Mouse (Mus musculus): ENCODE measurements around the gene Ano6.

The Ano6 gene

GRCm38 (mm10) chr15:95976156-95976876 is 185.7 kb downstream of the Ano6 start:
- no peak for DNase-seq (ENCODE audit: low spot score)

DNA sequence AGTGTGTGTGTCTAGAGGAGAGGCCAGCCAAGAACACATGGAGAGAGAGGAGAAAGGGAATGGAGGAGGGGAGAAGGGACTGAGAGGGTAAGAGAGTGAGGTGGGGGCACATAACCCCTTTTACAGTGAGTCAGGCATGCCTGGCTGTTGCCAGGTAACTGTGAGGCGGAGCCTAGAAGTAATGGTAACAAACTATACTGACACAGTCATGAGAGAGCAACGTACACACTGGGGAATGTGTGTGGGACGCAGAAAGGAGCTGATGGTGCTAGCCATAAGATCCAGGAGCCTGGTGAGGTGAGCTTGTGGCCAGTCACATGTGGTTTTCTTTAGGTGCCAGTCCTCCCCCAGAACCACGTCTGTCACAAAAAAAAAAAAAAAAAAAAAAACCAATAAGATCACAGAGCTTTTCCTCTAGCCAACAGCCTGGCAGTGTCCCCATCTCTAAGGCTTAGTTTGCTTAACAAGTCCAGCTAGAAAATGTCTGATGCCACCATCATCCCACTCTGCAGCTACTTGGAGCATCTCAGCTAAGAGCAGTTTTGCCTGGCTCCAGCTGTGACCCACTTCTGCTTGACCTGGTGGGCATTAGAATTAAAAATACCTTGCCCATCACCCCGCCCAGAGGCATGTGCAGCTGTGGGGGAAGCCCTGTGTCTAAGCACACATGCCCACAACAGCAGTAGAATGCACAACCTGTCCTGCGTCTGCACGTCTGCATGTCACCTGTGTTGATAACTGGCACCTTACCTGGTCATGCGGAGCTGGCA is 186.7 kb downstream of the Ano6 start:
- no peak for DNase-seq (ENCODE audit: low spot score)

GRCm38 (mm10) chr15:95977939-95978252 is 187.3 kb downstream of the Ano6 start:
- DNase-seq (ENCODE audit: low spot score), result no peak

DNA sequence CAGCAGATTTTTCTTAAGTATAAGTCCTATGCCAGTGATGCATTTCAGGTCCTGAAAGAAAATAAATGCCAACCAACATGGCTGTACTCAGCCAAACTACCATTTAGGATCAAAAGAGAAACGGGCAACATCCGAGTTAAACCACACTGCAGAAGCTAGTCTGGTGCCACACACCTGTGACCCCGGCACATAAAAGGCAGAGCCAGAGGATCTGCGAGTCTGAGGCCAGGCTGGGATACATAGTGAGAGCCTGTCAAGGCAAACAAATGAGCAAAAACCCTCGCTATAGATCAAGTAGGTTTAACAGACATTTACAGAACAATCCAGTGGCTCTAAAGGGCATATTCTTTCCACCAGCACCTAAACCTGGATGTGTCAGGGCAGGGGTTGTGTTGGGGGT is 190.0 kb downstream of the Ano6 start:
- DNase-seq (ENCODE audit: low spot score), result no peak

DNA sequence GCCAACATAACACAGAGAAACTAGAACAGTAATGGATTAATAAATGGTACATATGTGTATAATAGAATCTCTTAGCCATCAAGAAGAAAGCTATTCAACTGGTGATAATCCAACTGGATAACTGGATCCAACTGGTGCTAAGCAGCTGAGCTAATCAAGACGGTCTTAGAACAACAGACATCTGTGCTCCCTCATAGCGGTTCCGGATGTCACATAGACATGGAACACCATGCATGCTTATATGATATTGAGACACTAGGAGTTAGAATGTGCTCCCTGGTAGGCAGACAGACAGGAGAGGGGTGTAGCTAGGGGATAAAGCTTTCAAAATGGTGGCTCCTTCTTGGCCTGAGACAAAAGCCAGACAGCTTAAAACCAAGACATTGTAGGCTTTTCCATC is 197.3 kb downstream of the Ano6 start:
- no peak for DNase-seq (ENCODE audit: low spot score)

DNA sequence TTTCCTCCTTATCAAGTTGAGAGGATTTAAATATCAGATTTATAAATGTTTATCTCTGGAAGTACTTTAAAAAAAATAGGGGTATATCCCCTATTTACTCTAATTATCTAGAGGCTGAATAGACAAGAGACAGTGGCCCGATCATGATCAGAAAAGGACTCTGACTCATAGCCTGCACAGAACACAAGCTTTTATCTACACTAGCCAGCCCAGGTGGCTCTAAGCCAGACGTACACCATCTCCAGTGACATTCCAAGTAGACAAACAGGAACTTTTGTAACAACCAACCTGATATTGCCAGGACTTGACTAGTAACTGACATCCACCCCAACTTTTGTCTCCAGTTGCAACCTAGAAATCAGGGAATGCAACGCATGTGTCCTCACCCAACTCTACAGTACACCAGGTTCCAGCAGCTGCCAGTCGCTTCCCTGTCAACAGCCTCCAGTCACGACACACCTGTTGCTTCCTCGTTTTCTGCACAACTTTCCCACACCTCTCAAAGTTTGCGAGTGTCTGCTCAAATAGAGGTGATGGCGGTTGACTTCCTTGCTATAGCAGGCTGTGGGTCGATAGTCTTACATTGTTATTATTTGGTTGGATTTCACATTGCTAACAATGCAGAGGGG is 199.0 kb downstream of the Ano6 start:
- DNase-seq (ENCODE audit: low spot score), result no peak

DNA sequence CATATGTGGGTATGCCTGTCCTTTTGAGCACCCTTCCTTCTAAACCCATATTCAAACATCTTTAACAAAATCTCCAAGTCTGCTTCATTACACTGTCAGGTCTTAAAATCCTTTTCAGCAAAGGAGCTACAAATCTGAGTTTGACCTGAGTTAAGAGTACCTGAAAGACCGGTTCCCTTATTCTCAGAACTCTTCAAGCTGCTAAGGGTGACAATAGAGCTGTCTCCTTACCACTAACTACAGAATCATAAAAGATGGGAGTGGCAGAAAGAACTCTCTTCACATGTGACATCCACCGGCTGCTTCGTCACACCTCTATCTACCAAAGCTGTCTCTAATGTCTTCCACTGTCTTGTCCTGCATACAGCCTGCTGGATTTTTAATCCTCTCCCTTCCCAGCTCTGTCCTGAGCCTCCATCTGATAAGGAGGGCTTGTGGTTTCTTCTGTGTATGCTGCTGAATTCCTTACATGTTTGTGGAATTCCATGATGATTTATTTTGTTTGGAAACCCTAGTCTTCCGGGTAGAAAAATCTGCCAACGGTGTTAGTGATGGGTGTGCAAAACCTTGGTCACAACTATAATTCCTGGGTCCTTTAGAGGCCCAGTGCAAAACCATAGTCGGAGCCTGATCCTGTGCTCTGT is 212.4 kb downstream of the Ano6 start:
- DNase-seq (ENCODE audit: low spot score), result no peak

- no peak for DNase-seq (ENCODE audit: low spot score)
Measured at GRCm38 (mm10) chr15:96011640-96012390, 221.2 kb downstream of the Ano6 start.

DNA sequence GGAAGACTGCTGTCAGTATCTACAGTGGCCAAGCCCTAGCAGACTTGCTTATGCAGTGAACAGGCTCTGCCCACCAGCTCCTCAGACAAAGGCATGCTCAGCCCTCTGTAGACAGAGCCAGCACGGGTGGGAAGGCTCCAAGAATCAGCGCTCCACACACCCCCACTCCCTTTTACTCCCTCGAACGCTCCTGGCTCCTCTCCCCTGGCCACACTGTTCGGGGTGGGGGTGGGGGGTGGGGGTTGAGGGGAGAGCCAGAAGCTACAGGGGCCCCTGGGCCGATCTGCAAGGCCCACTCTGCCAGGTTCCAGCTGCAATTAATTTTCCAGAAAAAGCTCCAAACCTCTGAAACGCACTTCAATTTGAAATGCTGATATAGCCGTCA is 221.7 kb downstream of the Ano6 start:
- DNase-seq (ENCODE audit: low spot score), result no peak

DNA sequence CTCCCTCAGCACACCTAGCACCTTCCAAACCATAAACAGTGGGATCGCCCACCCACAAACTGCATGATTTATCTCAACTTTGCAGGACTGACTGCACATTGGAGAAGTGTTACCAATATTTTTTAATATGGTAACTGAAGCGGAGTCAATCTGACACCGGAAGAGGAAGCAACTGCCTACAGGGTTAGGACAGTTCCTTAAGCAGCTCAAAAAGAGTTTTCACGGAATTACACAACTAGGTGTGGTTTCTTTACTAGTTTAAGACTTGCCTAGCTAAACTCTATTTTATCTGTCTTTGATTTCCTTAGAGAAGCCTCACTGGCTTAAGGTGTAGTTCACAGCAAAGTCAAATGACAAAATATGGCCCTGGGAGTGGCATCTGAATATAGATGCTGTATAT is 223.9 kb downstream of the Ano6 start:
- no peak for DNase-seq (ENCODE audit: low spot score)

- no peak for DNase-seq (ENCODE audit: low spot score)
Measured at GRCm38 (mm10) chr15:96020465-96020864, 229.8 kb downstream of the Ano6 start.

GRCm38 (mm10) chr15:96021506-96021905 is 230.9 kb downstream of the Ano6 start:
- no peak for DNase-seq (ENCODE audit: low spot score)

All from T-cell, adult 2 months (primary cell).